Mouse (Mus musculus): Measurements from ENCODE around the gene Asic2.

GRCm38 (mm10) chr11:80923286-80923951 lies 1044.8 kb downstream of the Asic2 start:
- TF ChIP-seq CTCF (IDR thresholded peaks at IDR 0.05; ENCODE audit: borderline replicate concordance, control insufficient read depth, extremely low read depth, insufficient read depth, low read length, poor library complexity) (no peak), POLR2A (IDR thresholded peaks at IDR 0.05; ENCODE audit: control insufficient read depth, extremely low read depth, insufficient read depth, low read length, poor library complexity) (no peak)
